Mouse (Mus musculus) liver, embryonic 14.5 days (tissue): ENCODE data around the gene Alpk3. TPM values are rescaled to one million over a fixed set of nuclear protein-coding genes. Genes with fewer than 3 reads are reported as not detected.

Source experiments
- ATAC-seq: fragments of 200-750 bp; cut with Nextera tagmentation; 2 replicates; pipeline ENCODE4 v1.8.0; 2017; ENCODE audit warnings: moderate number of reproducible peaks, mild to moderate bottlenecking, moderate library complexity; ENCODE audit not compliant: insufficient read depth
- DNase-seq, 3 experiments: peaks; one replicate each; pipeline ENCODE4 v3.0.0-alpha.2; 2012 to 2013; ENCODE audit warnings: low read depth in 3 of 3, low spot score in 3 of 3
- H3K27ac ChIP-seq: fragments of 300-500 bp; sonication (generic); 2 replicates; pipeline ENCODE4 v1.5.1; 2014; ENCODE audit warnings: moderate library complexity, mild to moderate bottlenecking, control low read depth, inconsistent platforms
- H3K27me3 ChIP-seq: fragments of 300-500 bp; sonication (generic); 2 replicates; pipeline ENCODE4 v1.6.1; 2014; ENCODE audit warnings: mild to moderate bottlenecking, low read length, moderate library complexity; ENCODE audit not compliant: control insufficient read depth, insufficient read depth
- H3K36me3 ChIP-seq: fragments of 300-500 bp; sonication (generic); replicated peaks from 2 replicates; pipeline ENCODE4 v1.6.1; 2014; ENCODE audit warnings: low read depth; ENCODE audit not compliant: control insufficient read depth, insufficient read depth
- H3K4me1 ChIP-seq, 2 experiments: fragments of 200-500 bp in 1 of 2; fragments of 300-500 bp in 1 of 2; sonication (generic) in 1 of 2; replicated peaks; 2 replicates each; pipeline ENCODE4 v1.6.1; 2012 to 2014; ENCODE audit warnings: antibody characterized with exemption in 1 of 2, inconsistent platforms in 1 of 2, low read length in 1 of 2; ENCODE audit not compliant: control insufficient read depth in 2 of 2, insufficient read depth in 2 of 2
- H3K4me2 ChIP-seq: fragments of 300-500 bp; sonication (generic); 2 replicates; pipeline ENCODE4 v1.6.1; 2014; ENCODE audit warnings: low read depth, mild to moderate bottlenecking, control low read depth, moderate library complexity
- H3K4me3 ChIP-seq, 2 experiments: fragments of 200-500 bp in 1 of 2; fragments of 300-500 bp in 1 of 2; sonication (generic) in 1 of 2; 2 replicates each; pipeline ENCODE4 v1.5.1; 2012 to 2014; ENCODE audit warnings: low read depth in 2 of 2, low read length in 2 of 2, mild to moderate bottlenecking in 2 of 2, control low read depth in 1 of 2, inconsistent platforms in 1 of 2, moderate library complexity in 1 of 2; ENCODE audit not compliant: insufficient read depth in 1 of 2
- H3K9ac ChIP-seq: fragments of 300-500 bp; sonication (generic); replicated peaks from 2 replicates; pipeline ENCODE4 v1.6.1; 2014; ENCODE audit warnings: mild to moderate bottlenecking, control low read depth, moderate library complexity
- H3K9me3 ChIP-seq: fragments of 300-500 bp; sonication (generic); 2 replicates; pipeline ENCODE4 v1.6.1; 2016; ENCODE audit warnings: low read length, mixed read lengths; ENCODE audit not compliant: control insufficient read depth
- CTCF ChIP-seq: IDR thresholded peaks from 2 replicates; pipeline ENCODE4 v1.5.1; 2016; ENCODE audit warnings: antibody characterized with exemption, low read depth, control low read depth
- EP300 ChIP-seq: IDR thresholded peaks from 2 replicates; pipeline ENCODE4 v1.6.1; 2016; ENCODE audit warnings: antibody characterized with exemption, low read depth
- WGBS: fragments of 180-500 bp; shearing (Covaris S2); extraction: QIAGEN DNeasy Blood & Tissue Kit; methylation state at CpG from one replicate; pipeline ENCODE4 v1.1.7; 2014; ENCODE audit not compliant: insufficient replicate concordance; 5-methylcytosine and 5-hydroxymethylcytosine counted together
- polyA plus RNA-seq, 2 experiments: library from polyadenylated mRNA; depleted of rRNA in 1 of 2; stranded (reverse) in 1 of 2; unstranded in 1 of 2; fragments of >200 nt; fragmentation: Nextera tagmentation in 1 of 2; extraction: Ambion mirVana in 1 of 2; gene quantifications; 2 replicates each; pipeline versions ENCODE4 v1.2.1 to v1.2.3; 2012 to 2014

Gene Alpk3
- polyA plus RNA-seq, 2 experiments = 0.03 to 0.04 TPM

- Histone ChIP-seq H3K9me3 (no peaks in the 10 kb centered on the region), H3K27me3 (no peaks in the 10 kb centered on the region), H3K9ac (no peak overlapping the region), H3K27ac (no peak overlapping the region), H3K4me1 (no peaks in the 10 kb centered on the region), H3K4me3 (no peak overlapping the region), H3K4me2 (no peak overlapping the region), H3K36me3 (no peaks in the 10 kb centered on the region)
- no peak for ATAC-seq
- DNase-seq = no peak
- WGBS = 67% methylated on average over 5 of the region's 5 CpGs
- TF ChIP-seq CTCF (no peak), EP300 (no peak)
These were observed 42.9 kb downstream of the Alpk3 start for GRCm38 (mm10) chr7:81100341-81100740.

- 49% methylated on average over 7 of the region's 7 CpGs for WGBS
- Histone ChIP-seq H3K4me1 (no peaks in the 10 kb centered on the region), H3K4me2 (no peak overlapping the region), H3K4me3 (no peak overlapping the region), H3K9me3 (no peaks in the 10 kb centered on the region), H3K36me3 (no peaks in the 10 kb centered on the region), H3K27ac (no peak overlapping the region), H3K9ac (no peak overlapping the region), H3K27me3 (no peaks in the 10 kb centered on the region)
- DNase-seq = no peak
- ATAC-seq = 0 out of 2 replicates have a peak, but pooled peaks have one; percentile 11
- TF ChIP-seq EP300 (no peak), CTCF (no peak)
These were observed 45.5 kb downstream of the Alpk3 start for GRCm38 (mm10) chr7:81102854-81103253.

- Histone ChIP-seq H3K4me3 (no peak overlapping the region), H3K4me1 (no peaks in the 10 kb centered on the region), H3K27ac (no peak overlapping the region), H3K4me2 (no peak overlapping the region), H3K9ac (no peak overlapping the region), H3K27me3 (no peaks in the 10 kb centered on the region), H3K36me3 (no peaks in the 10 kb centered on the region), H3K9me3 (no peaks in the 10 kb centered on the region)
- TF ChIP-seq CTCF (no peak), EP300 (no peak)
- DNase-seq (no peak), ATAC-seq (no peak)
- 62% methylated on average over 4 of the region's 4 CpGs for WGBS
These were observed 48.1 kb downstream of the Alpk3 start for GRCm38 (mm10) chr7:81105525-81105924.

- ATAC-seq (no peak), DNase-seq (no peak)
- Histone ChIP-seq H3K4me2 (no peak overlapping the region), H3K4me3 (no peak overlapping the region), H3K36me3 (no peaks in the 10 kb centered on the region), H3K9ac (no peak overlapping the region), H3K27me3 (no peaks in the 10 kb centered on the region), H3K27ac (no peak overlapping the region), H3K9me3 (no peaks in the 10 kb centered on the region), H3K4me1 (no peaks in the 10 kb centered on the region)
- WGBS = 66% methylated on average over 5 of the region's 5 CpGs
- TF ChIP-seq CTCF (no peak), EP300 (no peak)
These were observed 50.8 kb downstream of the Alpk3 start for GRCm38 (mm10) chr7:81108226-81108625.

GRCm38 (mm10) chr7:81109717-81110651, 52.6 kb downstream of the Alpk3 start:
- no peak for ATAC-seq
- TF ChIP-seq EP300 = no peak
- TF ChIP-seq CTCF = no peak
- H3K4me1 ChIP-seq = no peaks in the 10 kb centered on the region; a peak in 1 of 4 replicates

More at GRCm38 (mm10) chr7:81109717-81110651, 52.6 kb downstream of the Alpk3 start:
- H3K4me2 ChIP-seq = no peak overlapping the region
- no peaks in the 10 kb centered on the region for H3K36me3 ChIP-seq
- no peaks in the 10 kb centered on the region for H3K27me3 ChIP-seq
- H3K9me3 ChIP-seq = no peaks in the 10 kb centered on the region
- H3K27ac ChIP-seq = no peak overlapping the region
- no peak for DNase-seq
- no peak overlapping the region for H3K9ac ChIP-seq
- WGBS = 41% methylated on average over 9 of the region's 9 CpGs
- no peak overlapping the region for H3K4me3 ChIP-seq
